Mouse (Mus musculus): ENCODE results near the gene Pfkfb2.

The Pfkfb2 gene

DNA sequence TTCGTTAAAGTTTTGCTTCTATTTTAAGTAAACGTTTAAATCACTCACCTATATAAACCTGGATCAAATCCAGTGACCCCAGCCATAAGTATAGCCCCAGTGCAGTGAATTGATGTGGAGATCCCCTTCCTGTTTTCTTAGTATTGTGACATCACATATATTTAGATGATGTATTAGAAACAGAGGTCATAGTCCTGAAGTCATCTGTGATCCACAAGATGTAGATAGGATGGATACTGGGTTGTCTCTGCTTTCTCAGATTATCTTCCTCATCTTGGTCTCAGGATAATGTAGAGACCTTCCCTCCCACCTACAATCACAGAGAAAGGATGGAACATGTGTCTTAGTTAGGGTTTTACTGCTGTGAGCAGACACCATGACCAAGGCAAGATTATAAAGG is at the start of gene Pfkfb2:
Gene Pfkfb2 (minus strand): TSS at position 101 of the 400 bp plus-strand sequence.
- no peak for DNase-seq (ENCODE audit: low read depth, low spot score)

- DNase-seq (ENCODE audit: low read depth, low spot score), result no peak
These were observed 47.6 kb upstream of the Pfkfb2 start for GRCm38 (mm10) chr1:130776645-130777044.

DNA sequence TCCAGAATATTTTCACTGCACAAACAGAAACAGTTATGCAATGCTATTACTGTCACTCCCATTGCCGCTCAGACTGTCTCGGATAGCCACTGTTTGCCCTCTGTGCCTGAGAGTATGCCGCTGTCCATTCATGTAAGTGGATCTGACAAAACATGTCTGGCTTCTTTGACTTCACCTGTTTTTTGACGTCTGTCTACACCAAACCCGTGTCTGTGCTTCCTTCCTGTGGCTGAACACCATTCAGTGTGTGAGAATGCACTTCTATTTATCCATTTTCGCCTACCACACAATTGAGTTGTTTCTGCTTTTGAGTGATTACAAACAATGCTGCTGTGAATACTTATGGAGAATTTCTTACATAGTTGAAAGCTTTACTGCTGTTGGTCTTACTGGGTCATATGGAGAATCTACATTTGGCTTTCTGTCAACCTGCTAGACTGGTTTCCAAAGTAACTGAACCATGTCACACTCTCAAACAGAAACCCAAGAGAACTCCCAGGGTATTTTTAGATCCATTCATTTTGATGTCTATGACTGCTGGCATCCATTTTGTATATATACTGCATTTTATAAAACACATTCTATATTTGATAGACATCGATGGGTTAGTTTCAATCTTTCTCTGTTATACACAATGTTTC is 46.8 kb upstream of the Pfkfb2 start:
- DNase-seq (ENCODE audit: low read depth, low spot score), result no peak

- DNase-seq (ENCODE audit: low read depth, low spot score), result no peak
These were observed 46.2 kb upstream of the Pfkfb2 start for GRCm38 (mm10) chr1:130775234-130775633.

- DNase-seq (ENCODE audit: low read depth, low spot score), result no peak
These were observed 42.0 kb upstream of the Pfkfb2 start for GRCm38 (mm10) chr1:130770981-130771494.

DNA sequence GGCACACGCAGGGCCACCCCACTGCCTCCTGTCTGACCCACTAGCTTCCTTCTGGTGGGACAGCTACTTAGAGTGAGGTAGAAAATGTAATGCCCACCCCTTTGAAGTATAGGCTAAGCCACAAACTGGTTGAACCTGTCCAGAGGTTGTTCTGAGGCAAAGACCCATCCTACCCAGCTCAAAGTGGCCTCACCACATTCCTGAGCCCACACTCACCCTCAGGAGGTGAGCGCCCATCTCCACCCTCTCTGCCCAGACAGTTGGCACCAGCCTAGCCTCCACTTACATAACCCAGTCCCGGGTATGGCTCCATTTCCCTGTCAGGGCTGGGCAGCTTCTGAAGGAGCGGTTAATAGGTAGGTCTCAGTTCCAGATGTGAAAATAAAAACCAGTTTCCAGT is 41.4 kb upstream of the Pfkfb2 start:
- DNase-seq (ENCODE audit: low read depth, low spot score), result no peak

- no peak for DNase-seq (ENCODE audit: low read depth, low spot score)
These were observed 40.9 kb upstream of the Pfkfb2 start for GRCm38 (mm10) chr1:130769925-130770324.

DNA sequence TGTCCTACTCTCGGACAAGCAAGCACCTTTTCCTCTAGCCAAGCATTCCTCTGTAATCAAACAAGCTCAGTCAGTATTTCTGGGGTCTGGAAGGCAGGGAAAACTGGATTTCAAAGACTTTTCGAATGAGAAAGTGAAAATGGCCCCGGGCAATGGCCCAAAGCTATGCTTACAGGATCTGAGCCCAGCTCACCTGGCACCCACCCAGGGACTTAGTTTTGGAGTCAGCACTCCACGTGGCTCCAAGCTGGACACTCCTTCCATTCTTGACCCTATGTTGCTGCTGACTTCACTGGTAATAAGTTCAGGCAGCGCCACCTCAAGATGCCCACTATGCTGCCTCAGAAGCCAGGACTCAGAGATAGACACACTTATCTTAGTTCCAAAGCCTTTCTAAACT is 38.0 kb upstream of the Pfkfb2 start:
- DNase-seq (ENCODE audit: low read depth, low spot score), result no peak

DNA sequence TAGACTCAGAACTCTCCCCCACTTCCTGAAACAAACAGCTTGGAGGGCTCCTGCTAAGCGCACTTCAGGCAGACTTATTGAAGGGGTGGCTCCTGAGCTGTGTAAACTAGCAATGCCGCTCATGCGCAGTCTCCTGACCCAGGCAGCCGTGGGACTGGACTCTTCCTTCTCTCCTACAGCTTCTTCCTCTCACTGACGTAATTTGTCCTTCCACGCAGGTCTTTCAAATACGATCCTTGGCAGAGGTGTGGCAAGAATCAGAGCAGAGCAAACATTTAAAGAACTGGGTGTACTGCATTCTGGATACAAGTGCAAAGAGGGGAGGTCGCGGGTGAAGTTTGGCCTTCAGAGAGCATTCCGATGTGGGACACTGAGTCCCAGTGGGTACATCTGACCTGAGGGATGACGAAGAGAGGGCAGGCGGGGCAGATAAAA is 35.0 kb upstream of the Pfkfb2 start:
- no peak for DNase-seq (ENCODE audit: low read depth, low spot score)

- DNase-seq (ENCODE audit: low read depth, low spot score), result no peak
These were observed 33.1 kb upstream of the Pfkfb2 start for GRCm38 (mm10) chr1:130762045-130762760.

GRCm38 (mm10) chr1:130761597-130761996 is 32.5 kb upstream of the Pfkfb2 start:
- DNase-seq (ENCODE audit: low read depth, low spot score), result no peak

DNA sequence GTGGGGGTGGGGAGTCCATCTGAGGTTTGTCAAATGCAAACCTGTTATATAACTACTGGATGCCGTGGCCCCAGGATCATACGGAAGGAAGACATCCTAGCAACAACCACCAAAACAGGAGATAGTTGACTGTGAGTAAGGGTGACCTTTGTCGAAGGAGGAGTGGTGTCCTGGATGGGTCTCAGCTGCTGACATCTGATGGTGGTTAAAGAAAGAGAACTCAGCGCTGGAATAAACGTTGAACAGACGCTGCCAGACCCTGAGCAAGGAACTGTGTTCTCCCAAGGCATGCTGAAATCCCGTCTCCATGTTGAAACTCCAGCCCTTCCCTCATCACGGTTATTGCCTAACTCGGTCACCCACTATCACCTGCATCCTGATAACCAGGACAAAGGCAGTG is 30.6 kb upstream of the Pfkfb2 start:
- DNase-seq (ENCODE audit: low read depth, low spot score), result no peak

GRCm38 (mm10) chr1:130746819-130747218 is 17.8 kb upstream of the Pfkfb2 start:
- DNase-seq (ENCODE audit: low read depth, low spot score), result no peak

DNA sequence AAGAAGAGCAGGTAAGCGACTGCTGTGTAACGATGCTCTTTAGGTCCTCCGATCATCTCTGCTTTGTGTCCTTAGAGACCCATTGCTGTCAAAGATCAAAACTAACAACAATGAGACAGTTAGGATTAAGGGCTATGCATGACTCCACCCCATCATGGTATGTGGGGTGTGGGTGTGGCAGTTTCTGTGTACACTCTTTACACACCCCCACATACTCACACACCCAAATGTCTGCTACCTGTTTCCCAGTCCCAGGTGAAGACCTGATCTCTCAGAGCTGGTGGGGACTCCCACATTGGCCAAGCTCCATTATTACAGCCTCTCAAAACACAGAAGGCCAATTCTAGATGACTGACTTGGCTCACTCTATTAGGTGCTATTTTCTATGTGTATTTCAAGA is 16.5 kb upstream of the Pfkfb2 start:
- DNase-seq (ENCODE audit: low read depth, low spot score), result no peak

GRCm38 (mm10) chr1:130744961-130745360 is 15.9 kb upstream of the Pfkfb2 start:
- DNase-seq (ENCODE audit: low read depth, low spot score), result no peak

DNA sequence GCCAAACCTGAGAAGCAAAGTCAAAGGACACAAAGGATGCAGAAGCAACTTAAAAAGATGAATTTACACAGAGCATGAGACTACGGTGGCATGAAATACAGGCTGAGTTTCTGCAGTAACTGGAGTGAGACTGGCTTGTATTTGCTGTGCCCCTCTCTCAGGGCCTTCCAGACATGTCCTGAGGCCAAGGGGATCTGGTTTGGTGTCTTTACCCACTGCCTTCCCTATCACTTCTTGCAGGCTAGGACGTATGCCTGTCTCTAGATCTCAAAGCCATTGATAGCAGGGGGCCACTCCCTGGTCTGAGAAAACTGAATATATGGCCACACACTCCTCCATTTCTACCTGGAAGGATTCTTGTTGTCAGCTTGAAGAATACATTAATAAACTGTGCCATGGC is 15.2 kb upstream of the Pfkfb2 start:
- no peak for DNase-seq (ENCODE audit: low read depth, low spot score)

- no peak for DNase-seq (ENCODE audit: low read depth, low spot score)
These were observed 14.7 kb upstream of the Pfkfb2 start for GRCm38 (mm10) chr1:130743775-130744174.

DNA sequence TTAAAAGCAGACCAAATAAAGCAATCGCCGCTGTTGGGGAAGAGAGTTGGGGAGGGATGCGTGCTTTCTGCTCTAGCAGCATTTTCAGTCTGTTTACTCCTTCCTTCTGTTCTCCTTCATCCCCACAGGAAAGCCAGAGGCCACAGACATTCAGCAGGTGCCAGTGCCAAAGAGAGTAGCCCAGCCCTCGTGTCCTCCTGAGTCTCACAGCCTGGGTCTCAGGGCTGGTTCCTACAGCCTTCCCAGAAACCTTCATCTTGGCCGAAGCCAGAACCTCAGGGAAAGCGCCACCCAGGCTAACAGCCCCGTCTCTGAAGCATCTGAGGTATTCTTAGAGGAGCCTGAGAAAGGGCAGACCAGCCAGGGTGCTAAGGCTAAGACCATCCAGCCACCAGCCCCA is 13.1 kb upstream of the Pfkfb2 start:
- no peak for DNase-seq (ENCODE audit: low read depth, low spot score)

DNA sequence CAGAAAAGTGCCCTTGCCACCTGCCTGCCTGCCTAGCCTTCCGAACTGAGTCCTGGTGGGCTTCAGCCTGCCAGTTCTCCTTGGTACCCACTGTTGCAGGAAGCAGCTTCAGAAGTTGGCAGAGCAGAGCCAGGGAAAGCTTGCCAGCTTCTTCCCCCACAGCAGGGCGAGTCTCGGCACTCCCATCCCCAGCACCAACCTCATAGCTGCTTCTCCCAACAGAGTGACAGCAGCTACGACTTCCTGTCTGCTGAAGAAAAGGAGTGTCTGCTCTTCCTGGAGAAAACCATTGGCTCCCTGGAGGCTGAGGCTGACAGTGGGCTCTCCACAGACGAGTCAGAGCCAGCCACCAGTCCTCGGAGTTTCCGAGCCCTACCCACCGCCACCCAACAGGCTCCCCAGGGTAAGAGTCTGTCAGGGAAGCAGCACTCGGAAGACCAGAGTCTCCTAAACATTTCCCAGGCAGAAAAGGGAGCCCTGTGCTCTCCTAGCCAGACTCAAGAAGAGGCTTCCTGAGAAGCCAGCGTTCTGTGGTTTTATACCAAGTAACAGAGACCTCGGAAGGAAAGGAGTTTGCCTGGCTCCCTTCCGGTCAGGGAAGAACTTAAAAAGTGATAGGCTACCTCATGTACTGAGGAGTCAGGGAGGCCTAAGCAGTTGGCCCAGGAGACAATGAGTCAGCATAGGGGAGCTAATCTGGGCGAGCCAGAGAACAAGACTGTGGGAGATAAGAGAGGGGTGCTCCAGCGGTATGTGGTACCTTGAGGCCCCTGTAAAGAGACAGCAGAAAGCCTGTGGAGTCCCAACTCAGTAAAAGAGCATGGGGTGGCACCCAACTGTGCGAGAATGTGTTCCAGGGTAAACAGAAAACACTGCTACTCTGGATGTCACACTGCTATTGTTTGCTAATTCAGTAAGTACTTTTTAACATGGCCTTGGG is 12.0 kb upstream of the Pfkfb2 start:
- no peak for DNase-seq (ENCODE audit: low read depth, low spot score)

DNA sequence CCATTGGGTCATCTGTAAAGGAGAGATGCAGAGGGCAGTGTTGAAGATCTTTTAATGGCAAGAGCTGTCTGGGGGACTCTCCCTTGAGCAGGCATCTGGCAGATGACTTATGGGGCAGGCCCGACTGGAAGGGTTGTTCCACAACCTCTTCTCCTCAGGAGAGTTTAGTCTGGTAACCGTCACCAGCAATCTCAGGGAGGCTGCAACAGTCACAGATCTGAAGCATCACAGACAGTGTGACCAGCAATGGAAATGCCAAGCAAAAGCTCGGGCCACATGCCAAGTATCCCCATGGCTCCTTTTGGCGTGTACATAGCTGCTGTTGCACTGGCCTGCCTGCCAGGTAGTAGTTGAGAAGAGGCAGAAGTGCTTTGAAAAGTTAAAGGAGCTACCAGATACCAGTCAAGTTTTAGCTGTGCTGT is 11.2 kb upstream of the Pfkfb2 start:
- DNase-seq (ENCODE audit: low read depth, low spot score), result no peak

DNA sequence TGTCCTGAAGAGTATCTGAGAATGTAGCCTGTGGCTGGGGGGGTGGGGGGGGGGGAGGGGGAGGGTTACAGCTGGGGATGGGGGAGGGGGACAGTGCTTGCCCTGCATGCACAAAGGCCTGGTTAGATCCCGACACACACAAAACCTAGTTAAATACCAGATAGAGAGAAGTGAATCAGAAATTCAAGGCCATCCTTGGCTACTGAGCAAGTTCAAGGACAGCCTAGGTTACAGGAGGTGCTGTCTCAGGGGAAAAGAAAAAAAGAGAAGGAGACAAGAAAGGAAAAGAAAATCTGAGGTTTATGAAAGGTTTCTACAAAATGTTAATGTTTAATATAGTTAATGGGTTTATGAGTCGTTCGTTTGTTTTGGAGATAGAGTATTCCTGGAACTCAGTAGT is 10.6 kb upstream of the Pfkfb2 start:
- no peak for DNase-seq (ENCODE audit: low read depth, low spot score)

DNA sequence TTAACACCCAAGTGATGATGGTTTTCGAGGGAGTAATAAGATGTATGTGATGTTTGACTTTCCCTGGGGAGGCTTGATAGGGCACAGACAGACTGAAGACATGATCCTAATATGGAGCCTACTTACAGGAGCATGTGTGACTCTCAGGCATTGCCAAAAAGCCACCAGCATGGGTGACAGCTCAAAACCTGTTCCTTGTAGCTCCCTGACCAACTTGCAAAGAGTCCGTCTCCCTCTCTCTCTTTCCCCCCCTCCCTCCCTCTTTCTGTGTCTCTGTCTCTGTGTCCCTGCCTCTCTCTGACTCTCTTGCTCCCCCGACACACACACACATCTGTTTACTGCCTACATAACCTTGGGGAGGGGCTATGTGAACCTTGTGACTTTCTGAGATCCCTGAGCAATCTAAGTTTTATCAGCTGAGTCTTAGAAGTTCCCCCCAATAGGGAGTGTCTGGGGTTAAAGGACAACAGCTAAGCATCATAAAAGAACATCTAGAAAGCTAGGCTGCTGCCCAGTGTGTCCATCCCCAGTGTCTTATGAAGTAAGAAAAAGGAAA is 9.6 kb upstream of the Pfkfb2 start:
- no peak for DNase-seq (ENCODE audit: low read depth, low spot score)
